Mouse (Mus musculus) hindlimb bud, embryonic 11.5 days (tissue): ENCODE data around the gene Adamts15.

ENCODE experiments used
- DNase-seq: peaks from one replicate; pipeline ENCODE4 v3.0.0-alpha.2; 2012; ENCODE audit warnings: low read depth, low spot score; ENCODE audit errors: extremely low spot score

Gene Adamts15

GRCm38 (mm10) chr9:30922197-30922894, at the start of gene Adamts15:
Adamts15 (minus strand) TSS chr9:30922452.
- no peak for DNase-seq

GRCm38 (mm10) chr9:30971967-30972366, 49.7 kb upstream of the Adamts15 start:
- DNase-seq = no peak

GRCm38 (mm10) chr9:30970001-30970400, 47.7 kb upstream of the Adamts15 start:
- DNase-seq = no peak

- DNase-seq = no peak
Observed at GRCm38 (mm10) chr9:30968130-30968529, 45.9 kb upstream of the Adamts15 start.

GRCm38 (mm10) chr9:30966881-30967280, 44.6 kb upstream of the Adamts15 start:
- DNase-seq = no peak

- no peak for DNase-seq
Observed at GRCm38 (mm10) chr9:30964685-30965084, 42.4 kb upstream of the Adamts15 start.

- no peak for DNase-seq
Observed at GRCm38 (mm10) chr9:30963780-30964179, 41.5 kb upstream of the Adamts15 start.

GRCm38 (mm10) chr9:30955246-30955645, 33.0 kb upstream of the Adamts15 start:
- DNase-seq = no peak

- no peak for DNase-seq
Observed at GRCm38 (mm10) chr9:30953287-30953686, 31.0 kb upstream of the Adamts15 start.

- DNase-seq = no peak
Observed at GRCm38 (mm10) chr9:30951461-30951860, 29.2 kb upstream of the Adamts15 start.

GRCm38 (mm10) chr9:30950592-30950991, 28.3 kb upstream of the Adamts15 start:
- no peak for DNase-seq

- no peak for DNase-seq
Observed at GRCm38 (mm10) chr9:30949971-30950370, 27.7 kb upstream of the Adamts15 start.

GRCm38 (mm10) chr9:30949422-30949821, 27.2 kb upstream of the Adamts15 start:
- DNase-seq = no peak

- DNase-seq = no peak
Observed at GRCm38 (mm10) chr9:30945276-30945675, 23.0 kb upstream of the Adamts15 start.

GRCm38 (mm10) chr9:30944234-30944633, 22.0 kb upstream of the Adamts15 start:
- no peak for DNase-seq

GRCm38 (mm10) chr9:30943341-30943740, 21.1 kb upstream of the Adamts15 start:
- no peak for DNase-seq

GRCm38 (mm10) chr9:30942512-30943313, 20.5 kb upstream of the Adamts15 start, which contains the start of gene Adamts8:
Adamts8 (plus strand) TSS chr9:30942562.
- no peak for DNase-seq

GRCm38 (mm10) chr9:30940328-30940727, 18.1 kb upstream of the Adamts15 start:
- peak; percentile 95 for DNase-seq

- no peak for DNase-seq
Observed at GRCm38 (mm10) chr9:30936674-30937438, 14.6 kb upstream of the Adamts15 start.

- DNase-seq = no peak
Observed at GRCm38 (mm10) chr9:30934827-30935226, 12.6 kb upstream of the Adamts15 start.

GRCm38 (mm10) chr9:30932346-30932745, 10.1 kb upstream of the Adamts15 start:
- no peak for DNase-seq
